Mouse (Mus musculus): ENCODE measurements at regions not wholly inside any gene's neighbourhood (a gene's known extent, or its start where the extent isn't known, plus 50 kb on each side); places are given as distances from the start of the nearest gene placed in this dataset.

GRCm38 (mm10) chr12:27159416-27160062 lies 182.8 kb downstream of the Sox11 start:
- Histone ChIP-seq H3K4me1 (ENCODE audit: control insufficient read depth, insufficient read depth, low read length) (no peaks in the 10 kb centered on the region), H3K4me3 (ENCODE audit: insufficient read depth, low read depth, low read length) (peak overlapping the region; percentile 30; the same call in 1 of the 2 replicates), H3K27ac (ENCODE audit: insufficient read depth, low read depth, low read length) (no peak overlapping the region)
- 79% methylated on average over 8 of the region's 8 CpGs for WGBS
- TF ChIP-seq POLR2A (IDR thresholded peaks at IDR 0.05; ENCODE audit: insufficient read depth, low read depth, low read length) (no peak), CTCF (IDR thresholded peaks at IDR 0.05; ENCODE audit: insufficient read depth, low read depth, low read length) (no peak)

GRCm38 (mm10) chr12:27150871-27151853 lies 191.2 kb downstream of the Sox11 start:
- WGBS = 50% methylated on average over 13 of the region's 13 CpGs

GRCm38 (mm10) chr12:27143310-27143709 lies 199.1 kb downstream of the Sox11 start:
- H3K27ac ChIP-seq (ENCODE audit: insufficient read depth, low read depth, low read length) = no peak overlapping the region
- H3K4me1 ChIP-seq (ENCODE audit: control insufficient read depth, insufficient read depth, low read length) = peaks cover 10% of the 10 kb centered on the region
- TF ChIP-seq CTCF (IDR thresholded peaks at IDR 0.05; ENCODE audit: insufficient read depth, low read depth, low read length) (no peak), POLR2A (IDR thresholded peaks at IDR 0.05; ENCODE audit: insufficient read depth, low read depth, low read length) (no peak)
- WGBS = 62% methylated on average over 8 of the region's 8 CpGs
- H3K4me3 ChIP-seq (ENCODE audit: insufficient read depth, low read depth, low read length) = no peak overlapping the region

More at GRCm38 (mm10) chr12:27150871-27151853, 191.2 kb downstream of the Sox11 start:
- Histone ChIP-seq H3K4me3 (ENCODE audit: insufficient read depth, low read depth, low read length) (no peak overlapping the region), H3K27ac (ENCODE audit: insufficient read depth, low read depth, low read length) (no peak overlapping the region), H3K4me1 (ENCODE audit: control insufficient read depth, insufficient read depth, low read length) (no peaks in the 10 kb centered on the region)
- TF ChIP-seq CTCF (IDR thresholded peaks at IDR 0.05; ENCODE audit: insufficient read depth, low read depth, low read length) (no peak), POLR2A (IDR thresholded peaks at IDR 0.05; ENCODE audit: insufficient read depth, low read depth, low read length) (no peak)

- H3K4me1 ChIP-seq (ENCODE audit: control insufficient read depth, insufficient read depth, low read length) = peaks cover 10% of the 10 kb centered on the region
- H3K4me3 ChIP-seq (ENCODE audit: insufficient read depth, low read depth, low read length) = no peak overlapping the region
- TF ChIP-seq POLR2A (IDR thresholded peaks at IDR 0.05; ENCODE audit: insufficient read depth, low read depth, low read length) = no peak
- TF ChIP-seq CTCF (IDR thresholded peaks at IDR 0.05; ENCODE audit: insufficient read depth, low read depth, low read length) = no peak
- H3K27ac ChIP-seq (ENCODE audit: insufficient read depth, low read depth, low read length) = no peak overlapping the region
- 23% methylated on average over 5 of the region's 5 CpGs for WGBS
Measured at GRCm38 (mm10) chr12:27140335-27140702, 202.1 kb downstream of the Sox11 start.

GRCm38 (mm10) chr12:27139683-27140334 lies 202.6 kb downstream of the Sox11 start:
- no peak for TF ChIP-seq POLR2A (IDR thresholded peaks at IDR 0.05; ENCODE audit: insufficient read depth, low read depth, low read length)
- no peak for TF ChIP-seq CTCF (IDR thresholded peaks at IDR 0.05; ENCODE audit: insufficient read depth, low read depth, low read length)
- 70% methylated on average over 13 of the region's 13 CpGs for WGBS
- no peak overlapping the region for H3K4me3 ChIP-seq (ENCODE audit: insufficient read depth, low read depth, low read length)

GRCm38 (mm10) chr12:27138663-27139633 lies 203.4 kb downstream of the Sox11 start:
- Histone ChIP-seq H3K4me3 (ENCODE audit: insufficient read depth, low read depth, low read length) (no peak overlapping the region), H3K4me1 (ENCODE audit: control insufficient read depth, insufficient read depth, low read length) (peaks cover 10% of the 10 kb centered on the region), H3K27ac (ENCODE audit: insufficient read depth, low read depth, low read length) (no peak overlapping the region)
- TF ChIP-seq POLR2A (IDR thresholded peaks at IDR 0.05; ENCODE audit: insufficient read depth, low read depth, low read length) = no peak
- no peak for TF ChIP-seq CTCF (IDR thresholded peaks at IDR 0.05; ENCODE audit: insufficient read depth, low read depth, low read length)
- WGBS = 82% methylated on average over 13 of the region's 13 CpGs

More at GRCm38 (mm10) chr12:27139683-27140334, 202.6 kb downstream of the Sox11 start:
- Histone ChIP-seq H3K27ac (ENCODE audit: insufficient read depth, low read depth, low read length) (no peak overlapping the region), H3K4me1 (ENCODE audit: control insufficient read depth, insufficient read depth, low read length) (peaks cover 10% of the 10 kb centered on the region)

- Histone ChIP-seq H3K4me1 (ENCODE audit: control insufficient read depth, insufficient read depth, low read length) (peaks cover 7% of the 10 kb centered on the region), H3K27ac (ENCODE audit: insufficient read depth, low read depth, low read length) (no peak overlapping the region), H3K4me3 (ENCODE audit: insufficient read depth, low read depth, low read length) (no peak overlapping the region)
- WGBS = 45% methylated on average over 10 of the region's 10 CpGs
- no peak for TF ChIP-seq CTCF (IDR thresholded peaks at IDR 0.05; ENCODE audit: insufficient read depth, low read depth, low read length)
- TF ChIP-seq POLR2A (IDR thresholded peaks at IDR 0.05; ENCODE audit: insufficient read depth, low read depth, low read length) = no peak
Measured at GRCm38 (mm10) chr12:27135997-27136559, 206.3 kb downstream of the Sox11 start.
